Mouse (Mus musculus) cerebellum, postnatal 10 days (tissue): ENCODE measurements around the gene B4galt2.

Experiments
- DNase-seq, 2 experiments: peaks; one replicate each; pipeline ENCODE4 v3.0.0; 2021; ENCODE audit warnings: mixed read lengths in 2 of 2

B4galt2 gene

DNA sequence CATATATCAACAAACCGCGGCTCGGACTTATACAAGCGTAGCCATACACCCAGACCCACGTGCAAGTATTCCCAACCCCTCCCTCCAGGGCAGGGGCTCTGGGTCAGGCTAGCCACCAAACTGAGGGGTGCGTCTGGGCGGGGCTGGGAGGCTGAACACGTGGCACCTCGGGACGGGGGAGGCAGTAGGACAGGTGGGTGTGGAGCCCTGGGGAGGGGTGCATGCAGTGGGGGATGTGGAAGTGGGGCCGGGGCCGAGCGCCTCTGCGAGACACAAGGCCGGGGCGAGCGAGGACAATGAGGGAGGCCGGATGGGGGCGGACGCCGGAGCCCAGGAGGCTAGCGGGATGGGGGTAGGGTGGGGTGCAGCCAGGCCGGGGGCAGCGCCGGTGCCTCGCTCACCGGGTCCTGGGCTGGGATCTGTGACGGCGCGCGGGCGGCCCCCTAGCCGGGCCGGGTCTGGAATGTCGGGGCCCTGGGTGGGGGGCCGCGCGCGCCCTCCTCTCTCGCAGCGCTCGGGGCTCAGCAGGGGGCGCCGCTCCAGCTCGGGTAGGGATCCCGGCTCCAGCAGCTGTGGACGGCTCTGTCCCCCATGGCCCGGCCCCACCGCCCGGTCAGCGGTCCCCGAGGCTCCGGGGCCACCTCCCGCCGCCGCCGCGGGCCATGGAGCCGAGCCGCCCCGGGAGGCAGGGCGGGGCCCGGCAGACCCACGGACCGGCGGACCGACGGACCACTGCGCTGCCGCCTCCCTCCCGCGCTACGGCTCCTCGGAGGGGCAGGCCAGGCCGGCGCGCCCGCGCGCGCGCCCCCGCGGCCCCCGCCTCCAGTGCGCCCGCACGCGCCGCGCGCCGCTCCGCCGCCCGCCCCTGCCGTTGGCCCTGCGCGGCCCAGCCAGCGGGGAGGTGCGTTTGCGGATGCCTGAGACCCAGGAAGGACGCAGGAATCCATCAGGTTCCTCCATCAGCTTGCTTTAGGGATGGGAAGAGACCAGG lies at the start of gene B4galt2:
Gene B4galt2 (minus strand): TSS at position 787 of the 991 bp plus-strand sequence.
- DNase-seq: peak; percentile 78 to 83

DNA sequence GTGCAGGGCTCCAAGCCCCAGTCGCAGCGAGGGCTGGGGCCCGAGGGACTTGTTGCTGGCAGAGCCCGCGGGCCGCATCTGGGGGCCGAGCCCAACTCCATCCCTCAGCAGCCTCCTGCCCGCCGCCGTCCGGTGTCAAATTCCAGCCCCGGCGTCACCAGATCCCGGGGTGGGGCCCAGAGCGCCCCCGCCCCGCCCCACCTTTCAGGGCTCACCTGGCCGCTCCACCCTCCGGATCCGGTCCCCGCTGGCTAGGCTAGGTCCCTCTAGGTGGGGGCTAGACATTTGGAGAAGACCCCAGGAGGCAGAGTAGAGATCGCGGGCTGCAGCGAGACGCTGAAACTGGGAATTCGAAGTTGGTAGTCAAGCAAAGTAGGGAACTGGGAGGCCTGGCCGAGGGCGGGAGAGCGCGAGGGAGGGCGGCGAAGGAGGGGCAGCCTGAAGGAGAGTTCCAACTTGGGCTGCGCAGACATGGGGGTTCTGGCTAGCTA lies 46.1 kb upstream of the B4galt2 start, which contains the start of gene Artn:
Gene Artn (minus strand): TSS at position 373 of the 491 bp plus-strand sequence.
- peak in 1 of 2 experiments; percentile 38 for DNase-seq

DNA sequence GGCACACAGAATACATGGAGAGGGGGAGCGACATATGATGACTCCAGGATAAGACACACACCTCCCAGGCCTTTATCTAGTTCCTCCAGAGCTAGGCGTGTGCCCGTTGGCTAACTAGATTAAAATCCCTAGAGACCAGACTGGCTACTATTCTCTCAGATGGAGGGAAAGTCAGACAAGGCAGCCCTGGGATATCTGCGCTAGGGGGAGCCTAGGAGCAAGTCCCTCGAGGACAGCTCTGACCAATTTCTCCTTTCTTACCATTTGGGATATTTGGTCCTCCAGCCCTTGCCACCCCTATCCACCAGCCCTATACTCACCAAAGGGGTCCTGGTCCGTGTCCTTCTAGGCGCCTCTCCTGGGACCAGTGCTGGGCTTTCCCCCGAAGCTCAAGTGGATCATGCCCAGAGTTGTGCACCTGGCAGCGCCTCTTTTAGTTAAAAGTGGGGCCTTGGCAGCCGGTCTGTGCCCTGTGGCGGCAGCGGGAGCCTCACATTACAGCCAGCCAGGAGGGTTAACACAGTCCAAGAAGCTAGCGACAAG lies 45.5 kb upstream of the B4galt2 start:
- peak; percentile 60 to 65 for DNase-seq

DNA sequence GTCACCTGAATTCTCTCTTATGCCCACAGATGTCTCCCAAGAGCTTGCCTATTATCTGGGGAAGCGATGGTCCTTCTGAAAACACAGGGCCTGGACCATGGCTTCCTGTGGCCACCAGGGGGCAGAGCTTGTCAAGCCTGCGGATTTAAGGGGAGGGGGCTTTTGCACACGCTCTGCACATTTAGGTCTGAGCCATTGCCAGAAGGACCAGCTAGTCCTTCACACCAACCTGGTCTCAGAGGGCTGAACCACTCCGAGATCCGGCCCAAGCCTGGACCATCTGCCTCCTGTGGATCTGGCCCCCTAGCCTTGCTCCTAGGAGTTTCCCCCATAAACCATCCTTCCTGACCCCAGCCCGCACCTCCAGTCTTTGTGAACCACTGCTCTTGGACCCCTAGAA lies 44.9 kb upstream of the B4galt2 start:
- DNase-seq: peak; percentile 82 to 88

DNA sequence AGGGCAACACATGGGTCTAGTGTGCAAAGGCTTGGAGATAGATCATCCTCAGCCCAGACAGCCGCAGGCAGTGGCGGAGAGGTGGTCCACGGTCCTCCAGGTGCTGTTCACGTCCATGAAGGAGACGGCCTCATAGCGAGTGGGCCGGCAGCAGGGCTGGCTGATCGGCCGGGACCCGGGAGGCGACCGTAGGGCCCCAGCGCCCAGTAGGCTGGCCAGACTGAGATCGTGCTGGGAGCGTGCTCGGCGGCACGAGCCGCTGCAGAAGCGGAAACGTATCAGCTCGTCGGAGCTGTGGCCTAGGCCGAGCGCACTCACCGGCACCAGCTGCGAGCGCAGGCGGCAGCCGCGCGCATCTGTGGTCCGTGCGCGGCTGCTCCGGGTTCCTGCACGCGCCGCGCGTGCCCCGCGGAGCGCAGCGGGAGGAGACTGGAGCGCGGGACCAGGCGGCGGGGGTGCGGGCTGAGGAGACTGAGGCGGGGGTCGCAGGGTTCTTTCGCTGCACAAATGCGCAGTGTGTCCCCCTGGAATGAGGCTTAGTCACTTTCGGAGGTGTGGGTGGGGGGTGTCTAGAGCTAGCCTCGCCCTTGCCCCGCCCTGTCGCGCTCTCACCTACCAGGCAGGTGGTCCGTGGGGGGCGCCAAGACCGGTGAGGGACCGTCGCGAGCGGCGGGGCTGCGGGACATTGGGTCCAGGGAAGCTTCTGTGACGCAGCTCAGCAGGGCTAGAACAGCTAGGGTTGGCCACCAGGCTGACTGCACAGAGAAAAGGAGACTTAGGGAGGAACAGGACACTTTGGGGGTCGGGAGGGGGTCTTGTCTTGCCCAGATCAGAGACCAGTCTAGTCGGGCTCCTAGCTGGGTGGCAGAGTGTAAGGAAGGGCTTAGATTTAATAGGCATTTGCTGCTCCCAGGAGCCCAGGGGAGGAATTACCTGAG lies 43.5 kb upstream of the B4galt2 start:
- peak; percentile 60 to 65 for DNase-seq

DNA sequence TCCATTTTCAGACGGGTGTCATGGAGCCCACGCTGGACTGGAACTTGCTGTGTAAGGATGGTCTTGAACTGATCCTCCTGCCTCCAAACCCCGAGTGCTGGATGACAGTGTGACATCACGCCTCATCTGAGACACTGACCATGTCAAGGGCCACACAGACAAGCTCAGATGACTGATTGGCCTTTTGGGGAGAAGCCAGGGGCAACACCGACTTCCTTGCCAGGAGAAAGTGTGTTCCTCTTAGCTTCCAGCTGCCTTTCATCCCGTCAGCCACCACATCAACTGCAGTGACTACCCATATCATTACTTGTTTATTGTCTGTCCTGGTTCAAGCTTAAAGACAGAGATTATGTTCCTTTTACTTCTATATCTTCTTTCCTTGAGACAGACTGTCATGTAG lies 41.6 kb upstream of the B4galt2 start:
- DNase-seq: no peak

DNA sequence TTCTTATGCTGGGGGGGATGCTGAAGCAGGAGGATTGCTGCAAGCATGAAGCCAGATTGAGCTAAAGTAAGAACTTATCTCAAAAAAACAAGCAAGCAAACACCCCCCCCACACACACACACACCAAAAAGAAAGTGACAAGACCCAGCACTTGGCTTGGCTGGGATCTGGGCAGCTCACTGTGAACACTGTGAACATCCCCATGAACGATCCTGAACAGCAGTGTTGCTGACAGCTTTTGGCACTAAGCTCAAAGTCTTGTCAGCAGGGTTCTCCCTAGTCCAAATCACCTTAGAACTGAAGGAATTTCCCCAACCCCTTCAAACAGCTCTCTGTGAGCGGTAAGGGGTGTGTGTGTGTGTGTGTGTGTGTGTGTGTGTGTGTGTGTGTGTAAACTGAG lies 40.2 kb upstream of the B4galt2 start:
- no peak for DNase-seq

DNA sequence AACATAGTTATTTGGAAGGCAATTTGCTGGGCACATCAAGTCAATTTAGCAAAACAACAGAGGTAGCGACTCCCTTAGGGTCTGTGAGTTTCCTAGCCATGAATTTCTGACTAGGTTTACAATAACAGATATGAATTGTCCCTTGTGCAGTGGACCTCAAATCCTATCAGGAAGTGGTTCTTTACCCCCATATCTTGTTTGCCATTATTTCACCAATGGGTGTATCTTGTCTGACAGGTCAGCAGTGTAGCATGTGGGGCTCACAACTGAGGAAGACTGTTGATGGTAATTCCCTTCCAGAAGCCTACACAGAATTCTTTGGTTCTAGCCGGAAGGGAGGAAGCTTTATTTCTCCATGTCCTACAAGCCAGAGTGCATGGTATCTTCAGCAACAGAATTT lies 38.1 kb upstream of the B4galt2 start:
- no peak for DNase-seq

DNA sequence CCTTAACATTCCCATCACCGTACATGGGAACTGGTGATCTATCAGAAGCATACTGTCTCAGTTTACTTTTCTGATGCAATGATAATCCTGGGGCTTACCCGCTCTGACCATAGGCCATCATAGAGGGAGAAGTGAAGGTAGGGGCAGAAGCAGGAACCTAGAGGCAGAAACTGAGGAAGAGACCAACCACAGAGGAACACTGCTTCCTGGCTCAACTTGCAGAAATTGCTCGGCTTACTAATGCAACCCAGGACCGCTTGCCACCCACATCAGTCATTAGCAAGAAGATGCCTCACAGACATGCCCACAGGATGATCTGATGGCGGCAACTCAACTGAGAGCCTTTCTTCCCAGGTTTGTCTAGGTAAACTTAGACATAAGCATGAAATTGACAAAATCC lies 35.5 kb upstream of the B4galt2 start:
- DNase-seq: no peak

DNA sequence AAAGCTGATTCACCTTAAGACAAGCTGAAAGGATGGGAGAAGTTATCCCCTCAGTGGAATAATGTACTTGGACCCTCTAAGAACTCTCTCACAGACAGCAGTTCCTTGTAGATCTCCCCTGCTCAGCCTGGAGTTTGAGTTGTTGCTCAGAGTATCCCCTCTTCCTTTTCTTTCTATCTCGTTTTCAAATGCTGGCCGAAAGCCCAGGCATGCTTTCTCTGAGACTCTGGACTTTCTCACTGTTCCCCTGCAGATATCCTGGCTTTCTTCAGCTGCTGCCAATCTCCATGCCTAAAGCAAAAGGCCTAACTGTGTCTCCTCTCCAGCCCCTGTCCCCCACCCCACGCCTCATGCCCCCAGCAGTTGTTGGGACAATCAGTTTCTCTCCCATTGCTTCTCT lies 35.0 kb upstream of the B4galt2 start:
- no peak for DNase-seq

DNA sequence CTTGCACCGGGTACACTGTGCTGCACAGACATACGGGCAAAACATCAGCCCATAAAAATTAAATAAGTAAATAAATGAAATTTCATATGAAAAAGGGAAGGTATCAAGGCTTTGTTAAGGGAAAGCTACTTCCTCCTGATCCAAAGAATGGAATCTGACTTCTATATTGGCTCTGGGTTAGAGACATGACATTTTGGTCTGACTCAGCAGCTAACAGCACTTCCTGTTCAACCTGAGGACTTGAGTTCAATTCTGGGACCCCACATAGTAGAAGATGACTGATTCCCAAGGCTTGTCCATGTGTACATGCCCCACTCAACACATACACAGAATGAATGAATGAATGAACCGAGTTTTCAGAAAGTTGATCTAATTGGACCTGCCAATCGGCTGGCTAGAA lies 34.6 kb upstream of the B4galt2 start:
- DNase-seq: no peak

DNA sequence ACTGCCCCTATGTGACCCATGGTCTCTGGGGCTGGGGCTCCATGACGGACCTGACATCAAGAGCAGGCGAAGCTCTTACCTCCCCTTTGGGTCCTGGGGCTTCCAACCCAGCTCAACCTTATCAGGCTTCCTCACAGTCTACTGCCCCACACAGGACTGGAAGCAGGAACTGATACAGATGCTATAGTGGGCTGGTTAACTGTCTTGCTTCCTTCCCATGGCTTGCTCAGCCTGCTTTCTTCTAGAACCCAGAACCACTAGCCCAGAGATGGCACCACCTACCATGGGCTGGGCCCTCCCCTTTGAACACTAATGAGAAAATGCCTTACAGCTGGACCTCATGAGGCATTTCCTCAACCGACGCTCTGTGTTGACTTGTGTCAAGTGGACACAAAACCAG lies 34.1 kb upstream of the B4galt2 start:
- no peak for DNase-seq

DNA sequence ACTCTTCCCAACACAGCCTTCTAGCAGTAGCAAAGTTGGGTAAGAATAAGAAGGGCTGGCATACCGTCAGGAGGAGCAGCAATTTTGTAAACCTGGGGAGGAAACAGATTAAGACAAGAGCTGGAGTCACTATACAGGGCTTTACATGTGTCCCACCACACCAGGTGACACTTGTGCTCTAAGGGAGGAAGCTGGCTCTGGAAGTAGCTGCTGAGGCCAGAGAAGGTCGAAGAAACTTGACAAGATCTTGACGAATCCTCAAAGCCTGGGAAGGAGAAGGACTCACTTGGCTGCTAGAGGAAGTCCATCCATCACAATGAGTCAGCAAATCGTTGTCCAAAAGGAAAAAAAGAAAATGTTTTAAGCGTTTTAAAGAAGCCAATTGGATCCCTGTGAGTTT lies 33.1 kb upstream of the B4galt2 start:
- DNase-seq: no peak

DNA sequence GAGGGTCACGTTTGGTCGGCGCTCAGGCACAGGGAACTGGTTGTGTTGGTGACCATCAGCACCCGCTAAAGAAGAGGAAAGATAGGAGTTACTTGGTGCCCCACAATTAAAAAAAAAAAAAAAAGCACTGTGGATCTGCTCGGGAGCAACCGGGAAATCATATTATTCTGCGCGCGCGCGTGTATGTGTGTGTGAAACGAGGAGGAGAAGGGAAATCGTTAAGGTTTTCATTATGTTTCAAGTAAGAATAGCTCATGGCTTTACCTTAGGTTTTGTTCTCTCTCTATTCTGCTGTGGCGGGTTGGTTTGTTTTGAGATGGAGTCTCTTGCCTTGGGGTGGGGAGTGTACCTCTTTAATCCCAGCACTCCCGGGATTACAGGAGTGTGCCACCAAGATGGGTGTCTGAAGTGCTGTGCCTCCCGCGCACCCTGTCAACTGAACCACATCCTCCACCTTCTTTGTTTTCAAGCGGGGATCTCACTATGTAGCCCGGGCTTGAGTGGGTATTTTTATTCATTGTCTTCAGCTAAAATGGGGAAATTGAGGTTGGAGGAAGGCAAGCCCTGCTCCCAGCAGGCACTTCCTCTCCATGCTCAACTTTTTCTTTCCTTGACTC lies 32.3 kb upstream of the B4galt2 start:
- no peak for DNase-seq

DNA sequence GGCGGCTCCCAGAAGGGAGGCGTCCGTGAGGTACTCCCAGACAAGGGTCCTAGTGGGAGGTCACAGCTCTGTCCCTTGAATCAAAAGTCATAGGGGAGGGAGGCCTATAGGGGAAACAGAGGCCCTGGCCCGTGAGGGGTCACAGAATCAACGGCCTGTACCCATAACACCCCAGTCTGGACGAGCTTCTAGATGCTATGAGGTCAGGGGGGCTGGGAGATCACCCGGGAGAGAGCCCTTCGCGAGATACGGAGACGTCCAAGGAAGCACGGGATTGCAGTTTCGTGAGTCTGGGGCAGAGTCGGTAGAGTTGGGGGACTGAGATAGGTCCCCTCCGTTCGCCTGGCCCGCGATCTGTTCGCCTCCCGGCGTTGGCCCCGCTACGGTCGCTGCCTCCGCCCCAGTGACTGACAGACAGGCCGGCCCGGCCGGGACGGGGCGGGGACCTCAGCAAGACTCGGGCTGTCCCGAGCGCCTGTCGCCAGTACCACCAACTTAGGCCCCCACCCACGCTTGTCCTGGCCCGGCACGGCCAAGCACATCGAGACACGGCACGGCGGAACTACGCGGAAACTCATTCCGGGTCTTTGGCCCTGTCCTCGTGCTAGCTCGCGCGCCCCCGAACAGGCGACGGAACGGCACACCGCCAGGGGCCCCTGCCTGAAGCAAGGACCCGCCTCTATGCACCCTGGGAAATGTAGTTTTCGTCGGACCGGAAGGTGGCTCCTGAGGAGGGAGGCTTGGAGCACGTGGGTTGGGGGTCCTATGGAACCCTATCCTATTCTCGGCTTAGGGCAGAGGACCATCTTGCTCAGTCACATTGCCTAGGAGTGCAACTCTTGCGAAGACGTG lies 31.5 kb upstream of the B4galt2 start, which contains the start of gene Ipo13:
Gene Ipo13 (minus strand): TSS at position 409 of the 852 bp plus-strand sequence.
- peak; percentile 96 for DNase-seq

DNA sequence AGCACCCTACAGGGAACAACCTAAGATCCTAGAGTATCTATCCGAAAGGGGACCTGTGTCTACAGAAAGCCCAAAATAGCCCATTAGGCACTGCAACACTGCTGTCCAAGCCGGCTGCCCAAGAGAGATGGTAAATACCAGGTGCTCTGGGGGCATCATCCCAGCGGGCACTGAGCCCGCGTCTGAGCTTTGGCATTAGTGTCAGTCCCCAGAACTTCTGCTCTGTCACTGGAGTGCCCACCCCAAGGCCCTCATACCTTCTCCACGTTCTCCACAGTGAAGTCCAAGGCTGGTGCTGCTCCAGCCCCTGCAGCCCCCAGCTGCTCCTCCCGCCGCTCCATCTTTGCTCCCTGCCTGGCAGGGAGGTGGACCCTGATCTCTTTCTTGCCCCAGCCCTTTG lies 30.7 kb upstream of the B4galt2 start:
- DNase-seq: peak; percentile 77 to 78

DNA sequence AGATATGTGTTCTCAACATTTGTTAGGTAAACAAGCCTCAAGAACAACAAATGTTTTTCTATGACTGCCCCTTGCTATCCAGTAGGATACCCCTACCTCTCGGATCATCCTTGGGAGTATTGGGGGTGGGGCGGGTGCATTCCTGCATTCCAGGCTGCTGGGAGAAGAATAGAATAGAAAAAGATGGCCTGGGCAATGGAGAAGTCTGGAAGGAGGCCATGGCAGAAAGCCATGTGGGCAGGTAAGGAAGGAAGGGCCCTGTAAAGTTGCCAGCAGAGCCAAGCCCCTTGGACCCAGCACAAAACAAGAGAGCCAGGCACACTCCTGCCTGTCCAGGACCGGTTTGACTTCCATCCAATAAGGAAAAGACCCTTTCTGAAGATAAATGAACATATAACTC lies 30.1 kb upstream of the B4galt2 start:
- DNase-seq: peak; percentile 94

DNA sequence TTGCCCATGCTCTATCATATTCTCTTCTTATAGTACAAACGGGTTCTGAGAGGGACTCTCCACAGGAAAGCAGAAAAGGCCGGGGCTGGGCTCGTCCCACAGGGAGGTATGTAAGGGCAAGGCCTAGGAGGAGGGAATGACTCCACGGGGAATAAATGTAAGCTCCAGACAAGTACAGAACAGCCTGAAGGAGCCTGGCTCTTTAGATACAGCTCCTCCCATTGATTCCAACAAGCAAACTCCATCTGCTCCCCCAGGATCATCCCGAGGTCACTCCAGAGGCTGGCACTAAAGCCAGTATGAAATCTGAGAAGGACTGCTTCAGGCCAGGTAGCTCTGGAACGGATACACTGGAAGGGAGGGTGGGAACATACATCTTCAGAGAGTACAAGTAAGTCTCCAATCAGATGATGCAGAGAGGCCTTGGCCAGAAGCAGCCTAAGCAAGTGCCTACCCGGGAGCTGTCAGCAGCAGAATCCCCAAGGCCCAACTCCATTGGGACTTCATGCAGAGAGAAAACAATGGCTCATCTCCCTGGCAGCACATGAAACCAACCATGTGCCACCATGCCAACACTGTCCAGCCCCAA lies 29.5 kb upstream of the B4galt2 start:
- DNase-seq: peak in 1 of 2 experiments; percentile 47

DNA sequence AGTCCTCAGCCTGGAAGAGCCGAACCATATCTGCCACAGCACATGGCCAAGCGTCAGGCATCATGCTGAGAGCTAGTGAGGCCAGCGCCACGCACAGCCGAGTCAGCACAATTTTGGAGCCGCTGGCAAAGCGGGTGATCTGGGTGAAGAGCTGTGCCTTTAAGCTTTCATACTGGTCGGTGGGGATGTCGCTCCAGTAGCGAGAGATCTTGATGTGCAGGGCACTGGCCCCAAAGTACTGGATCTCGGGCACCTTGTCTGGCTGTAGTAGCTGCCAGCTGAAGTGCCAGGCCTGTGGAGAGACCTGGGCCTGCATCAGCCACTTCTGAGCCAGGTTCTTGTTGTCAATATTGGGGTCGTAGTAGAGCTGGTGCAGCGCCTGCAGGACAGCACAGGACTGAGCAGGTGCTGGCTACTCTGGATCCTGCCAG lies 28.9 kb upstream of the B4galt2 start:
- peak; percentile 74 for DNase-seq

DNA sequence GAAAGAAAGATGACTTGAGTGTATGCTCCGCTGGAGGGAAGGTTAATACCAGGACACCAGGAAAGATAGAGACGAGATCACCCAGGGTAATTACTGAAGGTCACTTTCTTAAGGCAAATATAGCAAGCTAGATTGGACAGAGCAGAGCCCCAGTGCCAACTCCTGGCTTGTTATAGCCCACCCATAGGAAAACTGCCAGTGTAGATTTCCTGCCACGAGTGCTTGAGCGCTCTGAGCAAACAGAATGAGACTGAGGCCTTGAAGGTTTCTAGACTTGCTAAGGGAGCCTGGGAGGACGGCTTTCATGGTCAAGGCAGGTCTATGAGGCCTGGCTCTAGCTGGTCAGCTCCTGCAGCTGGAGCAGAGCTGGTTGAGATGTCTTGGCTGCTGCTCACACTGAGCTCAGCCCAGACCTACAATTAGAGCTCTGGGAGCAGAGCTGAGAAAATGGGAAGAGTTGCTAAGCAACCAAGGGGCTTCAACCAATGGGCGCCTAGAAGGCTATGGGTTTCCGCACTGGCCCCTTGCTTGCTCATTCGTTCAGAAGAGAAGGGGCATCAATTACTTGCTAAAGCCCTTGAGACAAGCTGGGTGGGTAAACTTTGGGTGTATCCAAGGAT lies 25.7 kb upstream of the B4galt2 start:
- DNase-seq: peak; percentile 57 to 60
